Mouse (Mus musculus): ENCODE data around the gene Dennd2a.

The Dennd2a gene

GRCm38 (mm10) chr6:39556900-39557659 is 587 bp downstream of the Dennd2a start:
- DNase-seq (ENCODE audit: low read depth), result no peak

- no peak for DNase-seq (ENCODE audit: low read depth)
Measured at GRCm38 (mm10) chr6:39555648-39555945, 2.1 kb downstream of the Dennd2a start.

- DNase-seq (ENCODE audit: low read depth), result no peak
Measured at GRCm38 (mm10) chr6:39554888-39555647, 2.6 kb downstream of the Dennd2a start.

- no peak for DNase-seq (ENCODE audit: low read depth)
Measured at GRCm38 (mm10) chr6:39551981-39552636, 5.6 kb downstream of the Dennd2a start.

- DNase-seq (ENCODE audit: low read depth), result no peak
Measured at GRCm38 (mm10) chr6:39548030-39548429, 9.6 kb downstream of the Dennd2a start.

- DNase-seq (ENCODE audit: low read depth), result no peak
Measured at GRCm38 (mm10) chr6:39545474-39545873, 12.2 kb downstream of the Dennd2a start.

- no peak for DNase-seq (ENCODE audit: low read depth)
Measured at GRCm38 (mm10) chr6:39543769-39544420, 13.8 kb downstream of the Dennd2a start.

GRCm38 (mm10) chr6:39542631-39543597 is 14.8 kb downstream of the Dennd2a start:
- no peak for DNase-seq (ENCODE audit: low read depth)

- DNase-seq (ENCODE audit: low read depth), result no peak
Measured at GRCm38 (mm10) chr6:39540563-39540962, 17.1 kb downstream of the Dennd2a start.

- no peak for DNase-seq (ENCODE audit: low read depth)
Measured at GRCm38 (mm10) chr6:39539679-39540155, 17.9 kb downstream of the Dennd2a start.

- no peak for DNase-seq (ENCODE audit: low read depth)
Measured at GRCm38 (mm10) chr6:39538227-39538626, 19.4 kb downstream of the Dennd2a start.

- no peak for DNase-seq (ENCODE audit: low read depth)
Measured at GRCm38 (mm10) chr6:39537276-39537675, 20.4 kb downstream of the Dennd2a start.

GRCm38 (mm10) chr6:39536621-39537020 is 21.0 kb downstream of the Dennd2a start:
- DNase-seq (ENCODE audit: low read depth), result no peak

- DNase-seq (ENCODE audit: low read depth), result no peak
Measured at GRCm38 (mm10) chr6:39534944-39535343, 22.7 kb downstream of the Dennd2a start.

GRCm38 (mm10) chr6:39528671-39529535 is 28.8 kb downstream of the Dennd2a start:
- no peak for DNase-seq (ENCODE audit: low read depth)

GRCm38 (mm10) chr6:39527811-39528210 is 29.9 kb downstream of the Dennd2a start:
- DNase-seq (ENCODE audit: low read depth), result no peak

- no peak for DNase-seq (ENCODE audit: low read depth)
Measured at GRCm38 (mm10) chr6:39527337-39527784, 30.3 kb downstream of the Dennd2a start.

- no peak for DNase-seq (ENCODE audit: low read depth)
Measured at GRCm38 (mm10) chr6:39526797-39527196, 30.9 kb downstream of the Dennd2a start.

- no peak for DNase-seq (ENCODE audit: low read depth)
Measured at GRCm38 (mm10) chr6:39523161-39523560, 34.5 kb downstream of the Dennd2a start.

- DNase-seq (ENCODE audit: low read depth), result no peak
Measured at GRCm38 (mm10) chr6:39522425-39522824, 35.2 kb downstream of the Dennd2a start.
